Mouse (Mus musculus) ovary, postnatal 36 days (tissue): ENCODE data around the gene Rhox2a.
"Not testable (repeated sequence)": the region's sequence is repeated elsewhere in the genome, so short reads cannot be mapped to it uniquely, and the experiment has no call there.

Experiments
- DNase-seq: peaks from one replicate; pipeline ENCODE4 v3.0.0; 2022; ENCODE audit warnings: low spot score, mixed read lengths

Rhox2a gene

DNA sequence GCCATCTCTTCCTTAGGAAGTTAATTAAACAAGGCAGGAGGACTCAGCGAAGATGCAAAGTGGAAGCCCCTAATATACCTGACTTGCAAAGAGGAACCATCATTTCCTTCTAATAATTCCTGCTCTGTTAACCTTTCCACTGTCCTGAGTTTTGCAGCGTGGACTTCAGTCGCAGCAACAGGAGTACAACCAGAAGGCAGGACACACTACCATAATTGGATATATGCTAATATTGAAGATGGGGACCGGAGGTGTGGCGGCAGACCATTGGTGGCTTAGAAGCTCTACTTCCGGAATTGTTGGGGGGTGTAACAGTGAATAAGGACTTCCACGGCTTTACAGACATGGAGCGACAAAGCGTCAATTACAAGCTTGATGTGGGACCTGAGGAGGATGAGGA lies at the start of gene Rhox2a:
Gene Rhox2a (plus strand): TSS at position 301 of the 400 bp plus-strand sequence.
- DNase-seq: not testable (repeated sequence)

- DNase-seq: no peak
Observed at GRCm38 (mm10) chrX:37198676-37199075, 46.1 kb upstream of the Rhox2a start.

GRCm38 (mm10) chrX:37210941-37211340 lies 33.8 kb upstream of the Rhox2a start, which contains the start of gene Gm9:
Gm9 (minus strand) TSS chrX:37211041.
- DNase-seq: no peak

DNA sequence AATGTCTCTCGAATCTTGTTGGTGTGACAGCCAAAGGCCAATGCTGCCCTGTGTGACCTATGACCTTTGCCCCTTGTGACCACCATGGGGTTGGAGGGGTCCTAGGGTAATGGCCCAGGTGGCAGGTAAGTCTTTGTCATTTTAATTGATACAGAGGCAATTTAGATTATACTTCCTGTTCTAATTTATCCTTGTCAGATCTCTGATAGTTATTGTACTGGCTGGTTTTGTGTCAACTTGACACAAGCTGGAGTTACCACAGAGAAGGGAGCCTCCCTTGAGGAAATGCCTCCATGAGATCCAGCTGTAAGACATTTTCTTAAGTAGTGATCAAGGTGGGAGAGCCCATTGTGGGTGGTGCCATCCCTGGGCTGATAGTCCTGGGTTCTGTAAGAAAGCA lies 22.6 kb upstream of the Rhox2a start, which contains the start of gene Rhox1:
Gene Rhox1 (minus strand): TSS at position 101 of the 400 bp plus-strand sequence.
- not testable (repeated sequence) for DNase-seq

- DNase-seq: not testable (repeated sequence)
Observed at GRCm38 (mm10) chrX:37249619-37250018, 4.8 kb downstream of the Rhox2a start, which contains the start of gene Rhox3a. Rhox3a (plus strand) TSS chrX:37249919.

GRCm38 (mm10) chrX:37265038-37265437 lies 20.3 kb downstream of the Rhox2a start, which contains the start of gene Rhox4a:
Rhox4a (plus strand) TSS chrX:37265338.
- DNase-seq: not testable (repeated sequence)
